Mouse (Mus musculus) bone marrow, adult 2 months (tissue): ENCODE results near the gene Gyg.

Source experiments
- CTCF ChIP-seq: fragments of 200-500 bp; IDR thresholded peaks from 2 replicates; pipeline ENCODE4 v1.5.1; 2011; ENCODE audit warnings: low read length, control low read depth; ENCODE audit not compliant: control insufficient read depth, insufficient read depth
- POLR2A ChIP-seq: fragments of 200-500 bp; IDR thresholded peaks from 2 replicates; pipeline ENCODE4 v1.6.1; 2011; ENCODE audit warnings: low read depth, mild to moderate bottlenecking, control low read depth, low read length, borderline replicate concordance; ENCODE audit not compliant: control insufficient read depth

DNA sequence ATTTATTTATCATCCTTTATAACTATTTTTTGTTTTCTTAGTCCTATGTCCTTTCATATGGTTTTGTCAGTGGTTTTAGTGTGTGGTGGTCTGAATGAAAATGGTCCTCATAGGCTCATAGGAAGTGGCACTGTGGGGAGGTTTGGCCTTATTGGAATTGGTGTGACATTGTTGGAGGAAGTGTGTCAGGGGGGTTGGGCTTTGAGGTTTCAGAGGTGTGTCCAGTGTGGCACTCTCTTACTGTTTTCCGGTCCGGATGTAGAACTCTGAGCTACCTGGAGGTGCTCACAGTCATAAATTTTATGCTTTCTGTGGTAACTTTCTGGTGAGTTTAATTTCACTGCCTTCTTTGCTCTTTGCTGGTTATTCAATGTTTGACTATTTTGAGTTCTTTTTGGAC, 50.3 kb downstream of the Gyg start:
- TF ChIP-seq POLR2A: no peak
- TF ChIP-seq CTCF: no peak
